Mouse (Mus musculus): ENCODE measurements around the gene Cdk2.

- no peak for TF ChIP-seq CTCF (IDR thresholded peaks at IDR 0.05; ENCODE audit: borderline replicate concordance, insufficient read depth, low read depth, low read length)
- no peak for TF ChIP-seq POLR2A (IDR thresholded peaks at IDR 0.05; ENCODE audit: borderline replicate concordance, insufficient read depth, low read length)
These were observed 2.4 kb downstream of the Cdk2 start for GRCm38 (mm10) chr10:128702328-128703007.

Measured in cerebellum, adult 2 months (tissue).